13 mouse cellular contexts compared by ENCODE assay signal in genomic region chr10:85608550-85609278, GRCm38 (mm10).
DNase-seq lines count a peak whose midpoint lies in the region; ATAC-seq lines count a peak whose summit lies in the region.
"Had no signal": no experiment of that assay in that cellular context is flagged by ENCODE, and none has a peak within 500 bp of the region (broad histone marks: within the 10 kb centered on the region; RNA-seq: fewer than 3 reads in every experiment).

No protein-coding gene starts in this region.

- no peak overlapping the region for H3K9ac ChIP-seq in forebrain, embryonic 15.5 days (replicated peaks)
- no peak overlapping the region for H3K9ac ChIP-seq in forebrain, embryonic 11.5 days (ENCODE audit: low read length)
- H3K9ac ChIP-seq: embryonic facial prominence, embryonic 13.5 days; limb, embryonic 15.5 days had no signal

- no peaks in the 10 kb centered on the region for H3K27me3 ChIP-seq in forebrain, embryonic 15.5 days
- no peaks in the 10 kb centered on the region for H3K27me3 ChIP-seq in forebrain, embryonic 11.5 days (ENCODE audit: control insufficient read depth, insufficient read depth, low read length)
- H3K27me3 ChIP-seq: embryonic facial prominence, embryonic 13.5 days; limb, embryonic 15.5 days; Patski had no signal

- H3K4me1 ChIP-seq in forebrain, embryonic 15.5 days = peaks cover 6% of the 10 kb centered on the region
- no peaks in the 10 kb centered on the region for H3K4me1 ChIP-seq in forebrain, embryonic 11.5 days (replicated peaks; ENCODE audit: control insufficient read depth, insufficient read depth, low read length)
- H3K4me1 ChIP-seq: embryonic facial prominence, embryonic 13.5 days; limb, embryonic 15.5 days had no signal

- H3K4me3 ChIP-seq in forebrain, embryonic 15.5 days = no peak overlapping the region
- H3K4me3 ChIP-seq in forebrain, embryonic 11.5 days (ENCODE audit: low read depth, low read length) = no peak overlapping the region
- H3K4me3 ChIP-seq: embryonic facial prominence, embryonic 13.5 days; limb, embryonic 15.5 days had no signal

- ATAC-seq in forebrain, embryonic 15.5 days (replicated peaks) = peak; percentile 77
- no peak for ATAC-seq in forebrain, embryonic 11.5 days (replicated peaks; ENCODE audit: low FRiP score)
- ATAC-seq: intestine, postnatal 0 days; Patski had no signal

- no peaks in the 10 kb centered on the region for H3K36me3 ChIP-seq in forebrain, embryonic 15.5 days
- no peaks in the 10 kb centered on the region for H3K36me3 ChIP-seq in forebrain, embryonic 11.5 days (ENCODE audit: control insufficient read depth, insufficient read depth, low read length)
- H3K36me3 ChIP-seq: embryonic facial prominence, embryonic 13.5 days; limb, embryonic 15.5 days had no signal

- no peak for DNase-seq in forebrain, embryonic 11.5 days (ENCODE audit: low spot score)
- DNase-seq in cerebellum, postnatal 36 days = peak; percentile 38 to 53
- DNase-seq in layer of hippocampus, postnatal 10 days (ENCODE audit: low spot score in 2 of 2) = peak; percentile 88 to 89
- DNase-seq in right cerebral cortex, adult 2 months (ENCODE audit: low spot score in 2 of 2) = peak; percentile 70 to 80
- no peak for DNase-seq in thymus, postnatal 25 days
- DNase-seq in heart, postnatal 4 days = no peak
- no peak for DNase-seq in T-cell, adult 2 months (ENCODE audit: low spot score)
- DNase-seq: lung, postnatal 14 days had no signal

- H3K4me2 ChIP-seq in forebrain, embryonic 15.5 days (replicated peaks) = no peak overlapping the region
- no peak overlapping the region for H3K4me2 ChIP-seq in forebrain, embryonic 11.5 days (ENCODE audit: low read depth, low read length, severe bottlenecking)
- H3K4me2 ChIP-seq: embryonic facial prominence, embryonic 13.5 days; limb, embryonic 15.5 days had no signal

- H3K9me3 ChIP-seq in forebrain, embryonic 15.5 days = no peaks in the 10 kb centered on the region
- no peaks in the 10 kb centered on the region for H3K9me3 ChIP-seq in forebrain, embryonic 11.5 days (ENCODE audit: control insufficient read depth, low read length)
- H3K9me3 ChIP-seq: embryonic facial prominence, embryonic 13.5 days; limb, embryonic 15.5 days had no signal

- 64% methylated on average over 14 of the region's 14 CpGs for WGBS in forebrain, embryonic 15.5 days
- WGBS in forebrain, embryonic 11.5 days = 88% methylated on average over 14 of the region's 14 CpGs

- H3K27ac ChIP-seq in forebrain, embryonic 15.5 days (replicated peaks) = 0 out of 2 replicates have a peak overlapping the region, but pooled peaks have one; percentile 13
- H3K27ac ChIP-seq in forebrain, embryonic 11.5 days (ENCODE audit: low read depth, low read length) = no peak overlapping the region
- H3K27ac ChIP-seq: embryonic facial prominence, embryonic 13.5 days; limb, embryonic 15.5 days had no signal

Comparison
In these comparisons a context has a peak if more than half of its experiments do, and no peak if none do; other contexts are left out.
1. DNase-seq: peak in cerebellum, postnatal 36 days (2 of 2), layer of hippocampus, postnatal 10 days (2 of 2) and right cerebral cortex, adult 2 months (2 of 2); none in forebrain, embryonic 11.5 days (single experiment), thymus, postnatal 25 days (single experiment), heart, postnatal 4 days (single experiment) and T-cell, adult 2 months (single experiment).